Mouse (Mus musculus) lung, postnatal 0 days (tissue): ENCODE data around the gene Magi1. TPM values are rescaled to one million over a fixed set of nuclear protein-coding genes. Genes with fewer than 3 reads are reported as not detected.
A peak's percentile ranks its signal among the peaks of the same experiment; 100 is the strongest.

Experiments used
- ATAC-seq: fragments of 200-750 bp; cut with Nextera tagmentation; 2 replicates; pipeline ENCODE4 v1.8.0; 2017; ENCODE audit warnings: moderate library complexity
- DNase-seq: peaks from one replicate; pipeline ENCODE4 v3.0.0-alpha.2; 2016; ENCODE audit warnings: low spot score
- H3K27ac ChIP-seq: fragments of 300-500 bp; sonication (generic); 2 replicates; pipeline ENCODE4 v1.5.1; 2014; ENCODE audit warnings: antibody characterized with exemption, mild to moderate bottlenecking, low read length, mixed read lengths
- H3K27me3 ChIP-seq: fragments of 300-500 bp; sonication (generic); replicated peaks from 2 replicates; pipeline ENCODE4 v1.6.1; 2014; ENCODE audit warnings: low read length, mixed read lengths; ENCODE audit not compliant: insufficient read depth
- H3K36me3 ChIP-seq: fragments of 300-500 bp; sonication (generic); 2 replicates; pipeline ENCODE4 v1.6.1; 2014; ENCODE audit warnings: low read length, mixed read lengths; ENCODE audit not compliant: insufficient read depth
- H3K4me1 ChIP-seq: fragments of 300-500 bp; sonication (generic); 2 replicates; pipeline ENCODE4 v1.6.1; 2014; ENCODE audit warnings: antibody characterized with exemption, low read depth, low read length, mixed read lengths; ENCODE audit not compliant: insufficient read depth
- H3K4me2 ChIP-seq: fragments of 300-500 bp; sonication (generic); replicated peaks from 2 replicates; pipeline ENCODE4 v1.6.1; 2014; ENCODE audit warnings: low read depth, mild to moderate bottlenecking, low read length, moderate library complexity, mixed read lengths
- H3K4me3 ChIP-seq: fragments of 300-500 bp; sonication (generic); 2 replicates; pipeline ENCODE4 v1.5.1; 2014; ENCODE audit warnings: low read depth, low read length
- H3K9ac ChIP-seq: fragments of 300-500 bp; sonication (generic); replicated peaks from 2 replicates; pipeline ENCODE4 v1.6.1; 2014; ENCODE audit warnings: low read depth, mild to moderate bottlenecking
- H3K9me3 ChIP-seq: fragments of 300-500 bp; sonication (generic); 2 replicates; pipeline ENCODE4 v1.6.1; 2016; ENCODE audit warnings: low read length, mixed read lengths
- CTCF ChIP-seq: IDR thresholded peaks from 2 replicates; pipeline ENCODE4 v1.5.1; 2016; ENCODE audit warnings: antibody characterized with exemption, mild to moderate bottlenecking
- EP300 ChIP-seq: IDR thresholded peaks from 2 replicates; pipeline ENCODE4 v1.6.1; 2016; ENCODE audit warnings: antibody characterized with exemption, mild to moderate bottlenecking, control low read depth
- WGBS: fragments of 180-500 bp; shearing (Covaris S2); extraction: QIAGEN DNeasy Blood & Tissue Kit; methylation state at CpG from one replicate; pipeline ENCODE4 v1.1.7; 2014; 5-methylcytosine and 5-hydroxymethylcytosine counted together
- polyA plus RNA-seq: library from polyadenylated mRNA; unstranded; fragments of >200 nt; fragmentation: Nextera tagmentation; extraction: Ambion mirVana; gene quantifications from 2 replicates; pipeline ENCODE4 v1.2.1, GENCODE M21; 2015

The Magi1 gene
- polyA plus RNA-seq, 1 experiment from 2014 or later: 10.7 TPM

DNA sequence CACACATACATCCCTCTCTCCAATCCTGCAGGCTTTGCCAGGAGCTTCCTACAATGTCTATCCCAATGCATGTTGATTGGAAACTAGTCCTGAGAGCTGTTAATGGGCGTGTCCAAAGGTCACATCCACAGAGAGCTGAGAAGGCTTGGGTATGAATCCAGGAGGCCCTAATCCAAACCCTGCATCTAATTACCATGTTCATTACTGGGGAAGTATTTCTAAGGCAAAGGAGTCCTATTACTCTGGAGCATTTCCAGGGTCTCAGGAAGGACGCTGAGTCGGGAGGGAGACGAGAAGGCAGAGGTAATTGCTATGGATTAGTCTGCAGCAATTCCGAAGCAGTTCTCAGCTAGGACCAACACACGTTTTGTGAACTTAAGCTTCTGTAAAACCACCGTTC, 240.3 kb downstream of the Magi1 start:
- no peak for ATAC-seq
- Histone ChIP-seq H3K4me2 (no peak overlapping the region), H3K4me3 (no peak overlapping the region), H3K4me1 (no peaks in the 10 kb centered on the region), H3K27me3 (no peaks in the 10 kb centered on the region), H3K36me3 (no peaks in the 10 kb centered on the region), H3K9me3 (no peaks in the 10 kb centered on the region), H3K9ac (no peak overlapping the region), H3K27ac (no peak overlapping the region)
- DNase-seq: no peak
- TF ChIP-seq EP300 (no peak), CTCF (no peak)
- WGBS: 73% methylated on average over 7 of the region's 7 CpGs

- ATAC-seq: no peak
These were observed 243.6 kb downstream of the Magi1 start for GRCm38 (mm10) chr6:94040093-94040492.

DNA sequence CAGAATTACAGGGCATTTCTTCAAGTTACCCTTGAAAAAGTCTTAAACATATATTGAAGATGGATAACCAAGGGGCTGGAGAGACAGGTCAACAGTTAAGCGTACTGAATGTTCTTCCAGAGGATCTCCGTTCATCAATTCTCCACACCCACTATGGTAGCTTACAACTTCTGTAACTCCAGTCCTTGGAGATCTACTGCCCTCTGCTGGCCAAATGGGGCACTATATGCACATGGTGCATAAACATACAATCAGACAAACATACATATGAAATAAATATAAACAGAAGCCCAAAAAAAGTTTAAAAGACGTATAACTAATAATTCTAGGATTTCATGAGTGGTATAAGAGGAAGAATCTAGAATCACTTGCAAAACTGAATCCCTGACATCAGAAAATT, 244.8 kb downstream of the Magi1 start:
- Histone ChIP-seq H3K9ac (no peak overlapping the region), H3K27ac (no peak overlapping the region), H3K4me2 (no peak overlapping the region), H3K27me3 (no peaks in the 10 kb centered on the region), H3K4me3 (no peak overlapping the region), H3K36me3 (no peaks in the 10 kb centered on the region), H3K4me1 (no peaks in the 10 kb centered on the region), H3K9me3 (no peaks in the 10 kb centered on the region)
- 98% methylated on average over 3 of the region's 3 CpGs for WGBS
- TF ChIP-seq CTCF (peak; percentile 49), EP300 (no peak)
- ATAC-seq: no peak
- DNase-seq: no peak

More at GRCm38 (mm10) chr6:94040093-94040492, 243.6 kb downstream of the Magi1 start:
- Histone ChIP-seq H3K4me2 (no peak overlapping the region), H3K27ac (no peak overlapping the region), H3K9ac (no peak overlapping the region), H3K9me3 (no peaks in the 10 kb centered on the region), H3K27me3 (no peaks in the 10 kb centered on the region), H3K36me3 (no peaks in the 10 kb centered on the region), H3K4me3 (no peak overlapping the region), H3K4me1 (no peaks in the 10 kb centered on the region)
- no peak for TF ChIP-seq EP300
- peak; percentile 70 for TF ChIP-seq CTCF
- 71% methylated on average over 2 of the region's 2 CpGs for WGBS
- peak; percentile 17 for DNase-seq

- no peaks in the 10 kb centered on the region for H3K27me3 ChIP-seq
- DNase-seq (no peak), ATAC-seq (no peak)
- WGBS: 55% methylated on average over 7 of the region's 7 CpGs
- no peaks in the 10 kb centered on the region for H3K9me3 ChIP-seq
- no peak overlapping the region for H3K4me3 ChIP-seq
- H3K4me2 ChIP-seq: no peak overlapping the region
- no peaks in the 10 kb centered on the region for H3K4me1 ChIP-seq
- H3K9ac ChIP-seq: no peak overlapping the region
- no peak for TF ChIP-seq EP300
- no peak for TF ChIP-seq CTCF
- H3K36me3 ChIP-seq: no peaks in the 10 kb centered on the region
- H3K27ac ChIP-seq: no peak overlapping the region
These were observed 247.2 kb downstream of the Magi1 start for GRCm38 (mm10) chr6:94036554-94036953.

DNA sequence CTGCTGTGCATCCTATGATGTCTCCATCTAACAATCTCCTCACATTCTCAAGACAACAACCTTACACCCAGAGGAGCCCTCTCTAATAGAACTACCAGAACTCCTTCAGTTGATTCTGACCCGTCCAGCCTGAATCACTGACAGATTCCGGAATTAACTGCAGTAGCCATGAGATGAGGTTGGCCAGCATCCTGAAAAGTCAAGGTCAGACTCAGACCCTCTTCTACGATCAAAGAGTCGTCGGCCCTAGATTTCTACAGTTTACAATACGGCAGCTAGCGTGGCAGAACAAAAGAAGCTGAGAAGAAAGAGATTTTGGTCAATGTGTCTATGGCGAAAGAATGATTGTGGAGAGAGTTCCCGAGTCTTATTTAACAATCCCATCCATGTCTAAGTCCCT, 257.4 kb downstream of the Magi1 start:
- H3K27ac ChIP-seq: no peak overlapping the region
- no peaks in the 10 kb centered on the region for H3K36me3 ChIP-seq
- H3K9ac ChIP-seq: no peak overlapping the region
- TF ChIP-seq CTCF (no peak), EP300 (no peak)
- no peaks in the 10 kb centered on the region for H3K27me3 ChIP-seq
- DNase-seq: no peak
- 79% methylated on average over 9 of the region's 9 CpGs for WGBS
- no peak overlapping the region for H3K4me3 ChIP-seq
- no peak overlapping the region for H3K4me2 ChIP-seq
- no peaks in the 10 kb centered on the region for H3K9me3 ChIP-seq
- no peak for ATAC-seq
- H3K4me1 ChIP-seq: no peaks in the 10 kb centered on the region

DNA sequence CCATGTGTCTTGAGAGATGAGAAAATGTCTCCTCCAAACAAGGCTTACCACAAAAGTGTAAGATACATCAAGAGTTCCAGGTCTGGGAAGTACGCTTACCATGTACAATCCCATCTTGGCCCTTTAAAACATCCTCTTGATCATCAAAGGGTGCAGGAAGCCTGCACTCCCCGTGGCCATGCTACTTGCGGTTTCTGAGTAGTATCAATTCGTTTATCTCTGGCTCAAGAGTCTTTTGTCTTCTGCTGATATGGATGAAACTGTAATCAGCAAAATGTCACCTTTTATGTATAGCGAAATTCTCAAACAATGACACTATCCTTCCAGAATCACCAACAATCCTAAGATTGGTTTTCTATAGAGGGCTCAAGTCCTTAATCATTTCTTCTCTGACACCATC, 261.3 kb downstream of the Magi1 start:
- no peaks in the 10 kb centered on the region for H3K4me1 ChIP-seq
- H3K27me3 ChIP-seq: no peaks in the 10 kb centered on the region
- ATAC-seq: no peak
- H3K4me2 ChIP-seq: no peak overlapping the region
- H3K9ac ChIP-seq: no peak overlapping the region
- no peaks in the 10 kb centered on the region for H3K9me3 ChIP-seq
- H3K36me3 ChIP-seq: no peaks in the 10 kb centered on the region
- no peak overlapping the region for H3K4me3 ChIP-seq
- DNase-seq: no peak
- no peak overlapping the region for H3K27ac ChIP-seq
- 62% methylated on average over 5 of the region's 5 CpGs for WGBS
- TF ChIP-seq CTCF (no peak), EP300 (no peak)

DNA sequence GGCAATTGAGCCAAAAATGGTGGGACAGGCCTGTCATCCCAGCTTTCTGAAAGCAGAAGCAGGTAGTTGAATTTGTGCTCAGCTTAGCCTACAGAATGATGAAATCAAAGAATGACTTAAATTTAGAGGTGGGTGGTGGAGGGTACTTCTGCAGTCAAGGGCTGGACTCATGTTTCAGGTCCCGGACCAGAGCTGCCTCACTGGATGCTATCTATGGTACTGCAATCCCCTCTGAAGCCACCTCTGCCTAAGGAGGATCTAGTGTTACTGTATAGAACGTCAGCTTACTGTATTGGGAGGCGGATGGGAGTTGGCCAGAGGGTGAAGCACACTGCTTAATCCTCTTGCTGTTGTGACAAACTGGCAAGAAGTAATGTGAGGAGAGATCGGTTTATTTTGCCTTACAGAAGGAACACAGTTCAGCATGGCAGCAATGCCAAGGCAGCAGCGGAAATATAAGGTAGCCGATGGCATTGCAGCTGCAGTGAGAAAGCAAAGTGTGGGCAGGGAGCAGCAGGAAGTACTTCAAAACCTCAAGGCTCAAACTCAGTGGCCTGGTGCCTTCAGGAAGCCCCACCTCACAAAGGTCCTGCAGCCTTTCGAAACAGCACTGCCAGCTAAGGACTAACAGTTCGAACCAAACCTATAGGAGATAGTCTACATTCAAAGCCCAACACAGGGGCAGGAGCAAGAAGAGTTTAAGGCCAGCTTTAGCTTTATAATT, 262.3 kb downstream of the Magi1 start:
- no peak overlapping the region for H3K27ac ChIP-seq
- H3K4me1 ChIP-seq: no peaks in the 10 kb centered on the region
- no peaks in the 10 kb centered on the region for H3K36me3 ChIP-seq
- WGBS: 56% methylated on average over 8 of the region's 8 CpGs
- ATAC-seq: no peak
- H3K27me3 ChIP-seq: no peaks in the 10 kb centered on the region
- no peak overlapping the region for H3K9ac ChIP-seq
- DNase-seq: peak; percentile 42
- H3K4me3 ChIP-seq: no peak overlapping the region
- no peaks in the 10 kb centered on the region for H3K9me3 ChIP-seq
- no peak for TF ChIP-seq EP300
- no peak for TF ChIP-seq CTCF
- no peak overlapping the region for H3K4me2 ChIP-seq
